Mouse (Mus musculus) adrenal gland, adult 2 months (tissue): ENCODE results near the gene Vwa7. TPM values are rescaled to one million over a fixed set of nuclear protein-coding genes. Genes with fewer than 3 reads are reported as not detected.

Source experiments
- DNase-seq: peaks from one replicate; pipeline ENCODE4 v3.0.0; 2021
- polyA plus RNA-seq: library from polyadenylated mRNA; depleted of rRNA; stranded (reverse); fragments of >200 nt; gene quantifications from 2 replicates; pipeline ENCODE4 v1.2.3, GENCODE M21; 2012
- total RNA-seq, 2 experiments: library from RNA; stranded (reverse); gene quantifications; 2 replicates each; pipeline ENCODE4 v1.2.3; 2021

Vwa7 gene
- total and polyA plus RNA-seq, 3 experiments = 0.26 to 0.97 (median 0.55) TPM

DNA sequence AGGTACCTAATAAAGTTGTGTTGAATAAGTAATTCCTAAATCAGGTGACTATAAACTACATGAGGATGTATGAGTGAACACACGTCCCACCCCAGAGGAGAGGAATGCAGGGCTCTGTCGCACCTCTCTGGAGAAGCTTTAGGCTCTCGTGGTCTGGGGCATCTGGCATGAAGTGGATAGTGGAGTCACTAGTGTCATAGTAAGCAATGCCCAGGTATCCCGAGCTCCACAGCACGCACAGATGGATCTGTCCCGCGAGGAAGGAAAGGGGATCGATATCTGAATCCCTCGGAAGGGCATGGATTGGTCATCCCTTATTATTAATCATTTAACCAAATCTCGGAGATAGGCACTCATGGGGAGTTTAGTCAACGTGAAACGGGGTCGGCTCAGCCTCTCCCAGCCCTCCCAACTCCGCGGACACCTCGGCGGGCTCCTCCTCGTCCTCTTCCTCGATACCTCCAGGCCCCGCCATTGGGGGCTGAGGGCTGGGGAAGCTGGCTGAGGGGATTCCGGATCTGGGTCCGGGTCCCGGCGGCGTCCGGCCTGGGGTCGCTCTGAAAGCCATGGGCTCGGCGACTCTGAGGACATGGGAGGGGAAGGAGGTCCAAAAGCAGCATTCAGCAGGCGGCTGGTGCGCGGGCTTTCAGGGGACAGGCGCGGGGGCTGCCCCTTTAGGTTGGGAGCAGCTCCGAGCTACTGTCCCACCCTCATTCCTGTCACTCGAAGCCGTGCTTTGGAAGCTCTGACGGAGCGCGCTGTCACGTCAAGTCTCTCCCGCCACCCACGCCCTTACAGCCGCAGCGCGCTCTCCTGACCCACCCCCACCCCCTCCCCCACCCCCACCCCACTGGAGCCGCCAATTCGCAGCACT lies 29.7 kb downstream of the Vwa7 start:
- no peak for DNase-seq

DNA sequence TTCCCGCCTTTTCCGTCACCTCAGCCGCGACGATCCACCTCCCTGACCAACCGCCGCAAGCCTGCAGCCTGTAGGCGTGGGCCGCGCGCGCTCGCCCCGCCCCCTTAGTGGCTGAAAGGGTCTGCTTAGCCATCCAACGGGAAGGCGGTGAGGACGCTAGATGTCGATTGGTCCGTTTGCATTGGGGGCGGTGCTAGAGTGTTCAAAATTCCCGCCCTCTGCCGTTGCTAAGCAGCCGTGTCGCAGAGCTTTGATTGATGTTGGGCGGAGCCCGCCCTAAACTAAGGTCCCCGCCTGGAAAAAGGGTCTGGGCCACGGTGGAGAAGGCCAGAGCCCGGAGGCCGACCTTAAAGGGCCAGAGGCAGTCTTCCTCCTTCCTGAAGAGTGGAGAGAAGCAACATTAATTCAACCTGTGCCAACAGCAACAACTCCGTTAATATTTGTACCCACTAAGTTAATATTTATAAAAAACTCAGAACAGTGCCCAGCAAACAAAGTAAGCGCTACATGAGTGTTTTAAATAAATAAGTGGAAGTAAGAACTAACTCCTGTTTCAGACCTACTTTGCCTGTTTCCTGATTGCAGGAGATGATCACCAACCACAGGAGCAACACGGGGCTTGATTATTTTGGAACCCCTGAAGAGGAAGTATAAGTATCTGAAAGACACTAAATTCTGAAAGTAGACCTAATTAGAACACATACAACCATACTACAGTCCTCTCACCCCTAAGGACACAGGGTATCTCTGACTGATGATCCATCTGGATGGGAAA lies 30.5 kb downstream of the Vwa7 start, which contains the start of gene Msh5:
Gene Msh5, minus strand, starts transcription at position 65 of the 775 bp plus-strand sequence.
- peak; percentile 98 for DNase-seq

DNA sequence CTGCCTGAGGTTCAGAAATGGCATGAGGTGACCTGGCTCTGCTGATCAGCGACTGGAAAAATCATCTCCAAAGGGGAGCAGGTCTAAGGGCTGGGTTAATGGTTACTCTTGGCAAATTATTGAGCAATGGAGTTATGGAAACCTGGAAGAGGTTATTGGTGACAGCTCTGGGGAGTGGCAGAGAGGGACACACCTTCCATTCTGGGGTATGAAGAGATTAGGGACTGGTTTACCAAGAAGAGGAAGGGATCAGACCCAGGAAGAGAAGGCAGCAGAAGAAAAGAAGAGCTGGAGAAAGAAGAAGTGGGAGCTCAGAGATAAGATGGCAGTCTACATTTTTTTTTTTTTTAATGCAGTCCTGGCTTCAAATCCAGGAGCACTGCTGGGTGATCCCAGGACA lies 31.3 kb downstream of the Vwa7 start:
- DNase-seq = no peak

- no peak for DNase-seq
Measured at GRCm38 (mm10) chr17:35048149-35048931, 32.0 kb downstream of the Vwa7 start.

GRCm38 (mm10) chr17:35048932-35049440 lies 32.6 kb downstream of the Vwa7 start:
- no peak for DNase-seq

- peak; percentile 51 for DNase-seq
Measured at GRCm38 (mm10) chr17:35049561-35050016, 33.2 kb downstream of the Vwa7 start, which contains the start of gene Clic1. Gene Clic1 (plus strand): TSS chr17:35049966.

- peak; percentile 86 for DNase-seq
Measured at GRCm38 (mm10) chr17:35050126-35050750, 33.9 kb downstream of the Vwa7 start.

DNA sequence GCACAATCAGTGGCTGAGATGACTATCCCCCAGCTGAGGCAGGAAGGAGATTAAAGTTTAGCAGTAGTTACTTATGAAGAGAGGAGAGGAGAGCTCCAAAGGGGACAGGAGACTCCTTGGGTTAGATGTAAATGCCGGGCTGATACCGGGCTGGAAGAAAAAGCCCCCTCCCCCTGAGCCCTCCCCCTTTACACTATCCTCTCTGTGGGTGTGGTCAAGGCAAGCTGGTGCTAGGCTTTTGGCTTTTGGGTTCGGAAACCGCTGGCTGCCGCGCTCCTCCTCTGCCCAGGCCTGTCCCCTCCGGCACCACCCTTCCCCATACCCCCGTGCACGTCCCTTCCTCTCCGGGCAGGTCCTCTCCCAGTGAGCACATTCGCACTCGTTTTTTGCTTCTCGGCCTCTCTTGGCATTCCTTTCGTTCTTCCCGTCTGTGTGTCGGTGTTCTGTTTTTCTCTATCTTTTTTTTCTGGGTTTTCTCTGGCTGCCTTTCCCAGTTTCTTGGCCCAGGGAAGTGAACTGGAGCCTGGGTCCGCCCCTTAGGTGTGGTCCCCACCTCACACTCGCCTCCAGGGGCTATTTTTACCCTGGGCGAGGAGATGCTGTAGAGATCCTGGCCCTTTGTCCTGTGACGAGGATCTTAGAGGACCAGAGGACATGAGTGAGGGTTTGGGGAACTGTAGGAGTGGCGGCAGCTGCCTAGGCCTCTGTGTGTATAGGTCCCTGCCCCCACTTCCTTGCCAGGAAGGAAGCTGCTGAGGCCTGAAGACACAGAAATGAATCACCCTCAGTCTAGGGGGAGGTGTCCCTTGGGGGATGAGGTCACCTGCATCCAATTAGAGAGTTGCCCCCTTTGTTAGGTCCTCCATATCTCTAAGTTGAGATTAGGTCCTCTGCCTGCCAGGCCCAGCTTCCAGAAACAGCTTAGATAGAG lies 35.0 kb downstream of the Vwa7 start:
- DNase-seq = peak; percentile 86

GRCm38 (mm10) chr17:35052271-35052798 lies 36.0 kb downstream of the Vwa7 start:
- DNase-seq = no peak

GRCm38 (mm10) chr17:35055691-35056495 lies 39.5 kb downstream of the Vwa7 start:
- no peak for DNase-seq

GRCm38 (mm10) chr17:35057090-35057489 lies 40.7 kb downstream of the Vwa7 start:
- DNase-seq = no peak

DNA sequence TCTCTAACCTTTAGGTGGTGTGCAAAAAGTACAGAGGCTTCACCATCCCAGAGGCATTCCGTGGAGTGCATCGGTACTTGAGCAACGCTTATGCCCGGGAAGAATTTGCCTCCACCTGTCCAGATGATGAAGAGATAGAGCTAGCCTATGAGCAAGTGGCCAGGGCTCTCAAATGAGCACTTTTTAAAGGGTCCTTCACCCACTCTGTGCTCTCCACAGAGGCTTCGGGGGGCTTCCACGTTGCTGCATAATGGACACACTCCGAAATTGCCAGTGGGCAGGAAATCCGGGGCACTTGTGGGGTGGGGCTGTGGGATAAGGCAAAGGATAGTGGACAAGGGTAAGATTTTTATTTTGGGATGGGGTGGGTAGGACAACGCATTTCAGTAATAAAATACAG lies 41.9 kb downstream of the Vwa7 start:
- DNase-seq = no peak

DNA sequence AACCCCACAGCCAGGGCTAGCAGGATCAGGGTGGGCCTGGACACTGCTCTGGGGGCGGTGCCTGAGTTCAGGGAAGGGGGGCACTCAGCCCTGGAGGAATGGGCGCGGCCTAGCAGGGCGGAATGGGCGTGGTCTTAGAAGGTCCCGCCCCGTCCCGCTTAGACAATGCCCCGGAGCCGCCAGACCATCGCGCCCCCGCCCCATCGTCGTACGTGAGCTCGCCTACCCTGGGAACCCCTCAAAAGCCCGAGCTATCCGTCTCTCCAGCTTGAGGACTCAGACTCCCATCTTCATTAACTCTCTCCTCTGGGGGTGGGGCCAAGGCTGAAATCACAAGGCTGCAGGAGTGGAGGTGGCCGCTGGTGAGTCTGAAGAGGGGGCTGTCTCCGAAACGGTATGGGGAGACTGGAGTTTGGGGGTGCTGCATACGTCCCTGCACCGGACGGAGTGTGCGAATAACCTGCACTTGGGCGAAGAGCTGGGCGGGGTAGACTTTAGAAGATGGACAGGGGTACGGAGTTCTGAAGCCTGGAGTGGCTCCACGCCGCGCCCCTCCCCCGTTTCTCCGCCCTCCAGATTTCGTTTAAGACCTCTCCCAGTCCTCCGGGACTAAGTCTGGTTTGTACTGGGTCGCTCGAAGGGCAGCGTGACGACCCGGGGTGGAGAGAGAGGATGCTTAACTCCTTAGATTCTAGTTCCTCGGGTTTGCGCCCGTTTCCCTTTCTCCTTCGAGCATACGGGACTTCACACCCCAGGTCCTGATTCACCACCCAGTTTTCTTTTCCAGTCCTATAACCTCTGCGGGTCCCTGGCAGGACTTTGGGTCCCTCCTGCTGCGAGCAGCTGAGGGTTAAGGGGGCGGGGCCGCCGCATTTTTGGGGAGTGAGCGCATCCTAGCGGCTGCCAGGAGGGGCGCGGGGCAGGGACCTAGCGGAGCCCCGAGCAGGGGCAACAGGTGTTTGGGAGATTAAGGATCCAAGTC lies 42.8 kb downstream of the Vwa7 start, which contains the start of gene Ddah2:
Gene Ddah2, plus strand, starts transcription at position 125 of the 982 bp plus-strand sequence.
- peak; percentile 88 for DNase-seq

DNA sequence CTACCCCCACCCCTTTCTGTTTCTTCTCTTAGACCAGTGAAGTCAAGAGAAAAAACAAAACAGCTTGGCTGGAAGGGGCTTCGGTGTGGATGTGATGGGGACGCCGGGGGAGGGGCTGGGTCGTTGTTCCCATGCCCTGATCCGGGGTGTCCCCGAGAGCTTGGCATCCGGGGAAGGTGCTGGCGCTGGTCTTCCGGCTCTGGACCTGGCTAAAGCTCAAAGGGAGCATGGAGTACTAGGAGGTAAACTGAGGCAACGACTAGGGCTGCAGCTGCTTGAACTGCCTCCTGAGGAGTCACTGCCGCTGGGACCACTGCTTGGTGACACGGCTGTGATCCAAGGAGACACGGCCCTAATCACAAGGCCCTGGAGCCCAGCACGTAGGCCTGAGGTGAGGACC lies 43.7 kb downstream of the Vwa7 start:
- no peak for DNase-seq

- no peak for DNase-seq
Measured at GRCm38 (mm10) chr17:35060737-35061297, 44.4 kb downstream of the Vwa7 start.

DNA sequence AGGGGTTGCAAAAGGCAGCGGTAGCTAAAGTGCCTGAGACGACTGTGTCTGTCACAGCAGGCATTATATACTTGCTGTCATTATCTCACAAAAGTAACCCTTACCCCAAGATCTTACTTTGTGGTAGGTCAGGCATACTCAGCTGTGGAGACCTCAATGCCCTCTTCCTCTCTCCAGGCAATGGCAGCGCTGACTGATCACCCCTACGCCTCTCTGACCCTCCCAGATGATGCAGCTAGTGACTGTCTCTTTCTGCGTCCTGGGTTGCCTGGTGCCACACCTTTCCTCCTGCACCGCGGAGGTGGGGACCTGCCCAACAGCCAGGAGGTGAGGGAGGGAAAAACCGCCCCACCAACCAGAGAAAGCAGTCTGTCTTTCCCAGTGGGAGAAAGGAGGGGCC lies 44.9 kb downstream of the Vwa7 start:
- no peak for DNase-seq

GRCm38 (mm10) chr17:35063466-35063865 lies 47.1 kb downstream of the Vwa7 start:
- no peak for DNase-seq
